Mouse (Mus musculus): ENCODE measurements around the gene Htatip2.

DNA sequence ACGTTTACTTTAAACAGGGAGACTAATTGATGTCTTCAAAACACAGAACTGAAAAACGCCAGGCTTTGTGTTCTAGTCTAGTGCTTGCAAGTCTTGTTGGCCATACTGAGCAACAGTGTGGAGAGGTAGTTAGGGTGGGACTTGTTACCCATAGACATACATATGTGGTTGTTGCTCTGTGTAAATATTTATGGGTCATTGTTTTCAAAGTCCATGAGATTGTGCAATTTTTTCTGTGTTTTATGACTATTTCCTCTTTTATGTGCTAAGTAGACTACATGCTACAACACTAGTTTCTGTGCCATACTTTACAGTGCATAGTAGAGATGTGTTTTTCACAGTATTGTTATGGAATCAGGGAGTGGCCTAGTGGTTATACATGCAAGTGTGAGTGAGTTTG, 35.4 kb downstream of the Htatip2 start:
- TF ChIP-seq GATA1 (IDR thresholded peaks at IDR 0.05; ENCODE audit: low read length), result no peak
- no peak for TF ChIP-seq TAL1 (IDR thresholded peaks at IDR 0.05; ENCODE audit: low read length)

Data from erythroblast, embryonic 14.5 days (primary cell).